ENCODE assay signal across 10 mouse cellular contexts in genomic region chr2:152933614-152934013, GRCm38 (mm10). TPM values are rescaled to one million over a fixed set of nuclear protein-coding genes. Genes with fewer than 3 reads are reported as not detected.
A peak's percentile ranks its signal among the peaks of the same experiment; 100 is the strongest.
DNase-seq lines count a peak whose midpoint lies in the region; ATAC-seq and TF ChIP-seq lines count a peak whose summit lies in the region.
"Had no signal": no experiment of that assay in that cellular context is flagged by ENCODE, and none has a peak within 500 bp of the region (broad histone marks: within the 10 kb centered on the region; RNA-seq: fewer than 3 reads in every experiment).

No protein-coding gene starts in this region.

- no peak; the same call in 1 of the 2 replicates for ATAC-seq in neural tube, embryonic 11.5 days (ENCODE audit: insufficient read depth, low FRiP score, low TSS enrichment)

- intact Hi-C loops in gastrocnemius, adult 2 months (cut with DNase I), result loop anchor here (1.0 to 5.0 kb wide), 2 partner anchors 19 to 241 kb away; no protein-coding TSS in a partner anchor

- no peaks in the 10 kb centered on the region for H3K27me3 ChIP-seq in neural tube, embryonic 11.5 days (ENCODE audit: control insufficient read depth, insufficient read depth, low read length)

- no peak overlapping the region for H3K4me2 ChIP-seq in neural tube, embryonic 11.5 days (ENCODE audit: low read depth)
- H3K4me2 ChIP-seq: neural tube, embryonic 13.5 days had no signal

- no peaks in the 10 kb centered on the region for H3K4me1 ChIP-seq in neural tube, embryonic 11.5 days (ENCODE audit: control insufficient read depth, insufficient read depth, low read length)

- H3K4me3 ChIP-seq in gastrocnemius, adult 2 months, result no peak overlapping the region
- H3K4me3 ChIP-seq in neural tube, embryonic 11.5 days (ENCODE audit: low read depth, low read length), result no peak overlapping the region
- H3K4me3 ChIP-seq: neural tube, embryonic 13.5 days had no signal

- WGBS in neural tube, embryonic 11.5 days, result 35% methylated on average over 5 of the region's 5 CpGs

- H3K27ac ChIP-seq in gastrocnemius, adult 2 months, result peak overlapping the region; percentile 69
- no peak overlapping the region for H3K27ac ChIP-seq in neural tube, embryonic 11.5 days (ENCODE audit: low read depth, low read length)
- H3K27ac ChIP-seq: neural tube, embryonic 13.5 days had no signal

- TF ChIP-seq CTCF in gastrocnemius, adult 2 months (IDR thresholded peaks at IDR 0.05), result peak; percentile 90

- DNase-seq in layer of hippocampus, adult 11-12 months (ENCODE audit: low spot score), result peak; percentile 31
- DNase-seq in layer of hippocampus, adult 9-11 months, result no peak
- DNase-seq in ES-CJ7 (ENCODE audit: low read depth, low spot score), result peak; percentile 73
- peak; percentile 60 for DNase-seq in brain, adult 2 months (ENCODE audit: low read depth, low spot score)
- peak; percentile 84 for DNase-seq in gastrocnemius, adult 2 months
- DNase-seq in kidney, postnatal 36 days, result peak; percentile 43 to 79
- DNase-seq in neural tube, embryonic 11.5 days (ENCODE audit: low spot score), result peak; percentile 56
- DNase-seq in layer of hippocampus, adult 18-20 months (ENCODE audit: low spot score in 2 of 2), result no peak

- H3K36me3 ChIP-seq in neural tube, embryonic 11.5 days (ENCODE audit: control insufficient read depth, insufficient read depth, low read length), result no peaks in the 10 kb centered on the region
- H3K36me3 ChIP-seq: neural tube, embryonic 13.5 days had no signal

- no peak overlapping the region for H3K9ac ChIP-seq in neural tube, embryonic 11.5 days (ENCODE audit: low read length)
- H3K9ac ChIP-seq: neural tube, embryonic 13.5 days had no signal

- H3K9me3 ChIP-seq in neural tube, embryonic 11.5 days (ENCODE audit: control insufficient read depth, low read length), result no peaks in the 10 kb centered on the region
- H3K9me3 ChIP-seq: neural tube, embryonic 13.5 days had no signal

RNA-seq across cellular contexts. Expression of gene Foxs1, which starts 0.6 kb away (rescaled TPM):
- 1 to 10 TPM; 1.4 to 1.7 TPM for total RNA-seq in gastrocnemius, adult 2 months (2021)
- 0.46 and 1.2 TPM in 2 replicates for polyA plus RNA-seq in neural tube, embryonic 11.5 days (2014; fragmentation: Nextera tagmentation; extraction: Ambion mirVana)
- total RNA-seq in layer of hippocampus, adult 18-20 months (2021), result under 1 TPM; 0.58 to 0.89 TPM

RNA-seq across cellular contexts. Expression of gene Dusp15, which starts 17.9 kb away (rescaled TPM):
- under 1 TPM; 0.45 to 0.61 TPM for total RNA-seq in gastrocnemius, adult 2 months (2021)
- 1.4 TPM in 2 replicates for polyA plus RNA-seq in neural tube, embryonic 11.5 days (2014; fragmentation: Nextera tagmentation; extraction: Ambion mirVana)
- total RNA-seq in layer of hippocampus, adult 18-20 months (2021), result 10 to 100 TPM in 1 of 2 experiments, 1 to 10 TPM in 1; 10.0 to 10.8 TPM

RNA-seq across cellular contexts. Expression of gene Mylk2, which starts 22.5 kb away (rescaled TPM):
- 100 to 1,000 TPM; 445 to 720 TPM for total RNA-seq in gastrocnemius, adult 2 months (2021)
- polyA plus RNA-seq in neural tube, embryonic 11.5 days (2014; fragmentation: Nextera tagmentation; extraction: Ambion mirVana), result not detected in 2 replicates
- total RNA-seq in layer of hippocampus, adult 18-20 months (2021), result not detected
- polyA plus RNA-seq: neural tube, embryonic 13.5 days had no signal

RNA-seq across cellular contexts. Expression of gene Ttll9, which starts 28.7 kb away (rescaled TPM):
- not detected for total RNA-seq in gastrocnemius, adult 2 months (2021)
- 1.6 and 1.7 TPM in 2 replicates for polyA plus RNA-seq in neural tube, embryonic 11.5 days (2014; fragmentation: Nextera tagmentation; extraction: Ambion mirVana)
- 1 to 10 TPM in 1 of 2 experiments, under 1 TPM in 1; 0.94 to 1.3 TPM for total RNA-seq in layer of hippocampus, adult 18-20 months (2021)
- total RNA-seq: gastrocnemius, postnatal 4 days had no signal

Comparison
In these comparisons a context has a peak if more than half of its experiments do, and no peak if none do; other contexts are left out.
1. DNase-seq: peak in layer of hippocampus, adult 11-12 months (single experiment), ES-CJ7 (single experiment), brain, adult 2 months (single experiment), gastrocnemius, adult 2 months (single experiment), kidney, postnatal 36 days (2 of 2) and neural tube, embryonic 11.5 days (single experiment); none in layer of hippocampus, adult 9-11 months (single experiment) and layer of hippocampus, adult 18-20 months (0 of 2).
2. RNA of gene Dusp15, which starts 17.9 kb away (total RNA-seq): 10.0 to 10.8 TPM in layer of hippocampus, adult 18-20 months; 0.45 to 0.61 TPM in gastrocnemius, adult 2 months; every median in the first group is over 4 times any median in the second.
3. RNA of gene Mylk2, which starts 22.5 kb away (total RNA-seq): 445 to 720 TPM in gastrocnemius, adult 2 months; not detected in layer of hippocampus, adult 18-20 months; every median in the first group is over 100 times any median in the second.